Mouse (Mus musculus): ENCODE data around the gene Snx25. TPM values are rescaled to one million over a fixed set of nuclear protein-coding genes. Genes with fewer than 3 reads are reported as not detected.

Gene Snx25
- total and polyA plus RNA-seq, 2 experiments from 2014 or later: 2.4 to 14.7 TPM

DNA sequence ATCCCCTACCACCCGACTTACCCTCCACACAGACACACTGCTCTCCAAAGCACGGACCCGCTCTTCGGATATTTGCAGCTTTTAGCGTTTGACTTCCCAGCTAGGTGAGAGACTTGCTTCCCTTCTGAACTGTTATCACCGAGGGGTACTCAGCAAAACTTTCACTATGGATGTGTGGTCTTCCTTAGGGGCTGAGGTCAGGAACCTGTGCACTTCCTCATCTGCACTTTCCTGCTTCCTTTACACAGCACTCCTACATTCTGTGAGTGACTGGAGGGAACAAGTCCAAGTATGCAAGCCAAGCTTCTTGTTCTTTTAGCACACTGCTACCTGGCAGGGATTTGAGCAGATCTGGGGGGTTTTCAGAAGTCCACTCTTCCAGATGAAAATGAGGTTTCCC, 73.1 kb downstream of the Snx25 start:
- no peaks in the 10 kb centered on the region for H3K4me1 ChIP-seq (ENCODE audit: control insufficient read depth, insufficient read depth)
- ATAC-seq (ENCODE audit: insufficient read depth, low read depth): no peak
- no peak overlapping the region for H3K27ac ChIP-seq (ENCODE audit: low read depth)
- 0 out of 2 replicates have a peak, but pooled peaks cover 15% of the 10 kb centered on the region for H3K36me3 ChIP-seq (replicated peaks; ENCODE audit: control insufficient read depth, insufficient read depth, low read length)
- TF ChIP-seq CTCF (IDR thresholded peaks at IDR 0.05; ENCODE audit: low read depth): no peak
- TF ChIP-seq EP300 (IDR thresholded peaks at IDR 0.05; ENCODE audit: low read depth): no peak
- H3K4me3 ChIP-seq (ENCODE audit: low read depth, low read length): no peak overlapping the region
- H3K4me2 ChIP-seq (ENCODE audit: low read depth, low read length): no peak overlapping the region
- 73% methylated on average over 6 of the region's 6 CpGs for WGBS
- H3K9ac ChIP-seq (replicated peaks; ENCODE audit: low read depth, low read length): no peak overlapping the region
- DNase-seq (ENCODE audit: low spot score): no peak
- no peaks in the 10 kb centered on the region for H3K27me3 ChIP-seq (ENCODE audit: control insufficient read depth, insufficient read depth, low read length)
- no peaks in the 10 kb centered on the region for H3K9me3 ChIP-seq (replicated peaks; ENCODE audit: control insufficient read depth, low read length)

- H3K27ac ChIP-seq (ENCODE audit: low read depth): no peak overlapping the region
- no peaks in the 10 kb centered on the region for H3K9me3 ChIP-seq (replicated peaks; ENCODE audit: control insufficient read depth, low read length)
- DNase-seq (ENCODE audit: low spot score) (no peak), ATAC-seq (ENCODE audit: insufficient read depth, low read depth) (no peak)
- WGBS: 77% methylated on average over 5 of the region's 5 CpGs
- no peaks in the 10 kb centered on the region for H3K27me3 ChIP-seq (ENCODE audit: control insufficient read depth, insufficient read depth, low read length)
- no peak overlapping the region for H3K9ac ChIP-seq (replicated peaks; ENCODE audit: low read depth, low read length)
- H3K36me3 ChIP-seq (replicated peaks; ENCODE audit: control insufficient read depth, insufficient read depth, low read length): 0 out of 2 replicates have a peak, but pooled peaks cover 26% of the 10 kb centered on the region
- no peak for TF ChIP-seq CTCF (IDR thresholded peaks at IDR 0.05; ENCODE audit: low read depth)
- TF ChIP-seq EP300 (IDR thresholded peaks at IDR 0.05; ENCODE audit: low read depth): no peak
- H3K4me3 ChIP-seq (ENCODE audit: low read depth, low read length): no peak overlapping the region
- H3K4me2 ChIP-seq (ENCODE audit: low read depth, low read length): no peak overlapping the region
- H3K4me1 ChIP-seq (ENCODE audit: control insufficient read depth, insufficient read depth): no peaks in the 10 kb centered on the region
These were observed 76.7 kb downstream of the Snx25 start for GRCm38 (mm10) chr8:46075223-46075622.

DNA sequence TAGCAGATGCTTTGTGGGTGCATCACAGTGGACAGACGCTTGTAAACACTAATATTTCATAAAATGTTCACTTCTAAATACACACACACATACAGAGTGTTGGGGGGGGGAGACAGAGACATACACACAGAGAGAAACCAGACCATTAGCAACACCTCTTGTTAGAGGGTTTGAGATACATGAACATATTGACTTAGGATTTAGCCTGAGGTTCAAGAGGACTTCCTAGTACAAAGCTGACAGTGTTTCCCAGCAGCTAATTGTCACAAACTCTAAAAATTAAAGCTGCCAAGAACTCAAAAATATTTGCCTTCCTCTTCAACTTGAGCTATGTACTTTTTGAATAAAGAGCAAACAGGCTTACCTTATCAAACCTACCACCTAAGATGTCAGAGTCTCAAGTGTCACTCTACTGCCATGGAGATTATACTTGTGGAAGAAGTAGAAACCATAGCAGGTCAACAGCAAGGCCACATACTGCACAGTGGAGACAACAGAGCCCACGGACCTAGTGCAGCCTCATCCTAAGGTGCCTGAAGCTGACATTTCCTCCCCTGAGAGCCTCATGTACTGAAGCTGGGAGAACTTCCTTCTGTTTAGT, 78.3 kb downstream of the Snx25 start:
- no peak overlapping the region for H3K9ac ChIP-seq (replicated peaks; ENCODE audit: low read depth, low read length)
- WGBS: 65% methylated on average over 2 of the region's 2 CpGs
- no peaks in the 10 kb centered on the region for H3K27me3 ChIP-seq (ENCODE audit: control insufficient read depth, insufficient read depth, low read length)
- no peaks in the 10 kb centered on the region for H3K4me1 ChIP-seq (ENCODE audit: control insufficient read depth, insufficient read depth)
- no peaks in the 10 kb centered on the region for H3K9me3 ChIP-seq (replicated peaks; ENCODE audit: control insufficient read depth, low read length)
- H3K4me3 ChIP-seq (ENCODE audit: low read depth, low read length): no peak overlapping the region
- no peak for DNase-seq (ENCODE audit: low spot score)
- ATAC-seq (ENCODE audit: insufficient read depth, low read depth): no peak
- no peak overlapping the region for H3K4me2 ChIP-seq (ENCODE audit: low read depth, low read length)
- TF ChIP-seq EP300 (IDR thresholded peaks at IDR 0.05; ENCODE audit: low read depth): no peak
- no peak for TF ChIP-seq CTCF (IDR thresholded peaks at IDR 0.05; ENCODE audit: low read depth)
- H3K36me3 ChIP-seq (replicated peaks; ENCODE audit: control insufficient read depth, insufficient read depth, low read length): 0 out of 2 replicates have a peak, but pooled peaks cover 16% of the 10 kb centered on the region
- no peak overlapping the region for H3K27ac ChIP-seq (ENCODE audit: low read depth)

- H3K27ac ChIP-seq (ENCODE audit: low read depth): no peak overlapping the region
- WGBS: 83% methylated on average over 5 of the region's 5 CpGs
- no peak for TF ChIP-seq CTCF (IDR thresholded peaks at IDR 0.05; ENCODE audit: low read depth)
- DNase-seq (ENCODE audit: low spot score) (no peak), ATAC-seq (ENCODE audit: insufficient read depth, low read depth) (no peak)
- no peak overlapping the region for H3K4me3 ChIP-seq (ENCODE audit: low read depth, low read length)
- H3K27me3 ChIP-seq (ENCODE audit: control insufficient read depth, insufficient read depth, low read length): no peaks in the 10 kb centered on the region
- no peaks in the 10 kb centered on the region for H3K4me1 ChIP-seq (ENCODE audit: control insufficient read depth, insufficient read depth)
- peaks cover 15% of the 10 kb centered on the region for H3K36me3 ChIP-seq (replicated peaks; ENCODE audit: control insufficient read depth, insufficient read depth, low read length)
- H3K9me3 ChIP-seq (replicated peaks; ENCODE audit: control insufficient read depth, low read length): no peaks in the 10 kb centered on the region
- H3K4me2 ChIP-seq (ENCODE audit: low read depth, low read length): no peak overlapping the region
- H3K9ac ChIP-seq (replicated peaks; ENCODE audit: low read depth, low read length): no peak overlapping the region
These were observed 79.2 kb downstream of the Snx25 start for GRCm38 (mm10) chr8:46072798-46073197.

- Histone ChIP-seq H3K9me3 (replicated peaks; ENCODE audit: control insufficient read depth, low read length) (no peaks in the 10 kb centered on the region), H3K4me2 (ENCODE audit: low read depth, low read length) (no peak overlapping the region), H3K27ac (ENCODE audit: low read depth) (no peak overlapping the region), H3K4me3 (ENCODE audit: low read depth, low read length) (no peak overlapping the region), H3K4me1 (ENCODE audit: control insufficient read depth, insufficient read depth) (peaks cover 4% of the 10 kb centered on the region; the same call in 1 of the 2 replicates), H3K9ac (replicated peaks; ENCODE audit: low read depth, low read length) (no peak overlapping the region), H3K36me3 (replicated peaks; ENCODE audit: control insufficient read depth, insufficient read depth, low read length) (peaks cover 42% of the 10 kb centered on the region), H3K27me3 (ENCODE audit: control insufficient read depth, insufficient read depth, low read length) (no peaks in the 10 kb centered on the region)
- DNase-seq (ENCODE audit: low spot score) (no peak), ATAC-seq (ENCODE audit: insufficient read depth, low read depth) (no peak)
- TF ChIP-seq EP300 (IDR thresholded peaks at IDR 0.05; ENCODE audit: low read depth) (no peak), CTCF (IDR thresholded peaks at IDR 0.05; ENCODE audit: low read depth) (no peak)
- WGBS: 42% methylated on average over 13 of the region's 13 CpGs
These were observed 111.7 kb downstream of the Snx25 start for GRCm38 (mm10) chr8:46040260-46040659.

DNA sequence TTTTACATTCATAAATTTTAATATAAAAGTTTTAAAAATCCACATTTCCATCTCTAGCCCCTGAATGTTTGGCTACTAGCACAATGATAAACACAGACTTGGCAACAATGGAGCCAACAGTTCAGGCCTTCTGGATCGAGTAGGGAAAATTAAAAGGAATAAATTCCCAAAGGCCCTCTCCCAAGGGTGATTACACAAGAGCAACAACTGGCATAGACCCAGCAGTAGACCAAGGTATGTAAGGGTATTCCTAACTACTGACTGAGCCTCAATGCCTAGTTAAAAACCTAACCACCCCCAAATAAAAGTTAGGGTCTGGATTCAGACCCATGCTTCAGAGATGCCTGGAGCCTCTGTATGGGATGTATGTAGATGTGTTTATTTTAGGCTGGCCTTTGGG, 112.3 kb downstream of the Snx25 start:
- Histone ChIP-seq H3K4me2 (ENCODE audit: low read depth, low read length) (no peak overlapping the region), H3K4me1 (ENCODE audit: control insufficient read depth, insufficient read depth) (peaks cover 4% of the 10 kb centered on the region; the same call in 1 of the 2 replicates), H3K9me3 (replicated peaks; ENCODE audit: control insufficient read depth, low read length) (no peaks in the 10 kb centered on the region), H3K36me3 (replicated peaks; ENCODE audit: control insufficient read depth, insufficient read depth, low read length) (peaks cover 39% of the 10 kb centered on the region), H3K9ac (replicated peaks; ENCODE audit: low read depth, low read length) (no peak overlapping the region), H3K27ac (ENCODE audit: low read depth) (no peak overlapping the region), H3K4me3 (ENCODE audit: low read depth, low read length) (no peak overlapping the region), H3K27me3 (ENCODE audit: control insufficient read depth, insufficient read depth, low read length) (no peaks in the 10 kb centered on the region)
- no peak for TF ChIP-seq CTCF (IDR thresholded peaks at IDR 0.05; ENCODE audit: low read depth)
- TF ChIP-seq EP300 (IDR thresholded peaks at IDR 0.05; ENCODE audit: low read depth): no peak
- no peak for DNase-seq (ENCODE audit: low spot score)
- WGBS: 42% methylated on average over 1 of the region's 1 CpGs
- no peak for ATAC-seq (ENCODE audit: insufficient read depth, low read depth)
